Mouse (Mus musculus): ENCODE data around the gene Btbd17. TPM values are rescaled to one million over a fixed set of nuclear protein-coding genes. Genes with fewer than 3 reads are reported as not detected.

The Btbd17 gene
- polyA plus RNA-seq, 2 experiments, result not detected

DNA sequence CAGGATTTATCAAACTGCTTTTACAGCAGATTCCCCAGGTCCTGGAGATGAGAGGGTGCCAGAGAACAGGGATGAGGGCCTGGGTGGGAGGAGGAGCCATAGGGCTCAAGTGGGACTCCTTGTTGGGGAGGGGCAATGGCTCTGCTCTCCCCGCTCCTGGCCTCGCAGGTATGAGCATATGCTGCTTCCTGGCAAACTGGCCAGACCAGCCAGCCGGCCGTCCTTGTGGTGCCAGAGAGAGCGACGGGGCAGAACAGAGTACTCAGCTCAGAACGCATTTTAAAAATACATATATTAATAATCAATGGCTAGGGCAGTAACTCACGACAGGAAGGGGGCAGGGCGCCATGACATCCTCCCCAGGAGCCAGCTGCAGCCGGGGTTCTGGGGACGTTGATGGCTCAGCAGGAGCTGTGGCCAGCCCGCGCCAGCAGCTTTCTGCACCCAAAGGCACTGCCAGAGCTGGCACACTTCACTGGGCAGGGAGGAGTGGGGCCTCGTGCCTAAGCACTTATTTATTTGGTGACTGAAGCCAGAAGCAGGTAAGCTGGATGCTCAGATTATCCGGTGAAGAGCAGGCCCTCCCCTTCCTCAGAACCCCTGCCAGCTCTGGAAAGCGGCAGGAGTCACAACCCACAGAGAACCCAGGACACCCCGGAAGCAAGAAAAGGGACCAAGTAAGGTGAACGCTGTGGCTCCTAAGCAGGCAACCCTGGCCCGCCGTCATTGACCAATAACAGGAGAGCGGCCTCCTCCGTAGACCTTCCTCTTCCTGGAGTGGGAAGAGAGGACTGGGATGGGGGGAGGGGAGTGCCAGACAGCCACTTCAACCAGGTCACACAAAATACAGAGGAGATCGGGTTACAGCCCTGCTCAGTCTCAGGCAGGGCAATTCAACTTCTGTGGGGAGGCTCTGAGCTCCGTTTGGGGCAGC is 34.0 kb upstream of the Btbd17 start:
- Histone ChIP-seq H3K27me3 (ENCODE audit: control insufficient read depth, insufficient read depth, low read length) (no peaks in the 10 kb centered on the region), H3K9me3 (ENCODE audit: control insufficient read depth, low read length) (no peaks in the 10 kb centered on the region), H3K4me1 (replicated peaks; ENCODE audit: control insufficient read depth in 2 of 2, insufficient read depth in 2 of 2, low read length in 1 of 2) (peaks cover 3 to 29% of the 10 kb centered on the region in 2 experiments), H3K4me3 (ENCODE audit: insufficient read depth in 1 of 2, low read depth in 2 of 2, low read length in 2 of 2) (peak overlapping the region in 1 of 2 experiments; percentile 23; a peak in 2 of 4 replicates), H3K9ac (replicated peaks) (no peak overlapping the region; the same call in 1 of the 2 replicates), H3K4me2 (ENCODE audit: low read depth) (peak overlapping the region; percentile 55), H3K27ac (no peak overlapping the region), H3K36me3 (replicated peaks; ENCODE audit: control insufficient read depth, insufficient read depth, low read depth) (no peaks in the 10 kb centered on the region)
- ATAC-seq (ENCODE audit: insufficient read depth) (peak; percentile 64), DNase-seq (ENCODE audit: low read depth in 3 of 3, low spot score in 3 of 3) (no peak)
- 14% methylated on average over 24 of the region's 24 CpGs for WGBS (ENCODE audit: insufficient replicate concordance)
- no peak for TF ChIP-seq EP300 (IDR thresholded peaks at IDR 0.05; ENCODE audit: low read depth)
- no peak for TF ChIP-seq CTCF (IDR thresholded peaks at IDR 0.05; ENCODE audit: low read depth)

- peak; percentile 65; the same call in 1 of the 2 replicates for ATAC-seq (ENCODE audit: insufficient read depth)
- H3K9ac ChIP-seq (replicated peaks), result no peak overlapping the region
- 11% methylated on average over 5 of the region's 5 CpGs for WGBS (ENCODE audit: insufficient replicate concordance)
- no peak overlapping the region for H3K27ac ChIP-seq
- H3K9me3 ChIP-seq (ENCODE audit: control insufficient read depth, low read length), result no peaks in the 10 kb centered on the region
- no peaks in the 10 kb centered on the region for H3K36me3 ChIP-seq (replicated peaks; ENCODE audit: control insufficient read depth, insufficient read depth, low read depth)
- no peaks in the 10 kb centered on the region for H3K27me3 ChIP-seq (ENCODE audit: control insufficient read depth, insufficient read depth, low read length)
- no peak overlapping the region for H3K4me3 ChIP-seq (ENCODE audit: insufficient read depth in 1 of 2, low read depth in 2 of 2, low read length in 2 of 2)
- TF ChIP-seq EP300 (IDR thresholded peaks at IDR 0.05; ENCODE audit: low read depth) (peak; percentile 29), CTCF (IDR thresholded peaks at IDR 0.05; ENCODE audit: low read depth) (no peak)
- DNase-seq (ENCODE audit: low read depth in 3 of 3, low spot score in 3 of 3), result no peak
- H3K4me1 ChIP-seq (replicated peaks; ENCODE audit: control insufficient read depth in 2 of 2, insufficient read depth in 2 of 2, low read length in 1 of 2), result peaks cover 3 to 24% of the 10 kb centered on the region in 2 experiments
- no peak overlapping the region for H3K4me2 ChIP-seq (ENCODE audit: low read depth)
Observed at GRCm38 (mm10) chr11:114826686-114827085, 30.9 kb upstream of the Btbd17 start.

GRCm38 (mm10) chr11:114823199-114823725 is 27.5 kb upstream of the Btbd17 start:
- Histone ChIP-seq H3K9ac (replicated peaks) (no peak overlapping the region), H3K27me3 (ENCODE audit: control insufficient read depth, insufficient read depth, low read length) (no peaks in the 10 kb centered on the region), H3K9me3 (ENCODE audit: control insufficient read depth, low read length) (no peaks in the 10 kb centered on the region), H3K4me3 (ENCODE audit: insufficient read depth in 1 of 2, low read depth in 2 of 2, low read length in 2 of 2) (no peak overlapping the region), H3K4me2 (ENCODE audit: low read depth) (no peak overlapping the region), H3K27ac (no peak overlapping the region), H3K4me1 (replicated peaks; ENCODE audit: control insufficient read depth in 2 of 2, insufficient read depth in 2 of 2, low read length in 1 of 2) (peaks cover 3 to 9% of the 10 kb centered on the region in 2 experiments), H3K36me3 (replicated peaks; ENCODE audit: control insufficient read depth, insufficient read depth, low read depth) (no peaks in the 10 kb centered on the region)
- 46% methylated on average over 11 of the region's 11 CpGs for WGBS (ENCODE audit: insufficient replicate concordance)
- ATAC-seq (ENCODE audit: insufficient read depth) (no peak), DNase-seq (ENCODE audit: low read depth in 3 of 3, low spot score in 3 of 3) (no peak)
- no peak for TF ChIP-seq CTCF (IDR thresholded peaks at IDR 0.05; ENCODE audit: low read depth)
- no peak for TF ChIP-seq EP300 (IDR thresholded peaks at IDR 0.05; ENCODE audit: low read depth)

DNA sequence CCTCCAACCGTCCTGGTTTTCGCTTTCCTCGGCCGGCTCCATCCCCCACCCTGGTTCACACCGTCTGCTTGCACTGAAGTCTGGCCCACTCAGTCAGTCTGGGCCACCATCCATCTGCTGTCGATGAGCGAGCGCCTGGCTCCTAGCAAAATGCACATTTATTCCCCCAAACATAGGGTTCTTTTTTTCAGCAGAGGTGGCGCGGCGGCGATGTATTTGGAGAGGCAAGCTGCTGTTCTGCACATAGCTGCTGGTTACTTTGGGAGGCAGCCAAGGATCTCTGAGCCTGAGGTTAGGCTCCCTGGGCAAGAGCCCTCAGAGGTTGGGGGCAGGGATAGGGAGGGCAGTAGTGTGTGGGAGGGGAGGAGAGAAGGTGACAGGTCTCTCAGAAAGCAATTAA is 27.0 kb upstream of the Btbd17 start:
- TF ChIP-seq CTCF (IDR thresholded peaks at IDR 0.05; ENCODE audit: low read depth) (no peak), EP300 (IDR thresholded peaks at IDR 0.05; ENCODE audit: low read depth) (no peak)
- no peaks in the 10 kb centered on the region for H3K9me3 ChIP-seq (ENCODE audit: control insufficient read depth, low read length)
- ATAC-seq (ENCODE audit: insufficient read depth) (no peak), DNase-seq (ENCODE audit: low read depth in 3 of 3, low spot score in 3 of 3) (no peak)
- 76% methylated on average over 12 of the region's 12 CpGs for WGBS (ENCODE audit: insufficient replicate concordance)
- H3K27ac ChIP-seq, result no peak overlapping the region
- H3K9ac ChIP-seq (replicated peaks), result no peak overlapping the region
- no peak overlapping the region for H3K4me2 ChIP-seq (ENCODE audit: low read depth)
- peaks cover 3 to 9% of the 10 kb centered on the region in 2 experiments for H3K4me1 ChIP-seq (replicated peaks; ENCODE audit: control insufficient read depth in 2 of 2, insufficient read depth in 2 of 2, low read length in 1 of 2)
- no peaks in the 10 kb centered on the region for H3K36me3 ChIP-seq (replicated peaks; ENCODE audit: control insufficient read depth, insufficient read depth, low read depth)
- no peak overlapping the region for H3K4me3 ChIP-seq (ENCODE audit: insufficient read depth in 1 of 2, low read depth in 2 of 2, low read length in 2 of 2)
- H3K27me3 ChIP-seq (ENCODE audit: control insufficient read depth, insufficient read depth, low read length), result no peaks in the 10 kb centered on the region

DNA sequence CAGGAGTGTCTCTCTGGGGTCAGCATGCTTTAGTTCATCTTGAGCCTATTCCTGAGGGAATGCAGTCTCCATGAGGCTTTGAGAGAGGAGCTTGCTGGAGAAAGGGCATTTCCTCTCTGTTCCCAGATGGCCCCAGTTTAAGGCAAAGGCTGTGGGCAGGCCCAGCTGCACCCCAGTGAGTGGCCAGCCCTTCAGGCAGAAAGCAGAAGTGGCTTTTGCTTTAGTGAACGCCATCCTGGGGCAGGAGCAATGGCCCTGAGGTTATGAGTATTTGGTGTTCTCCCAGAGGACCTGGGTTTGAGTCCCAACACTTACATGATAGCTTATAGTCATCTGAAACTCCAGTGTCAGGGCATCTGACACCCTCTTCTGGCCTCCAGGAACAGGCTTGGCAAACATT is 25.6 kb upstream of the Btbd17 start:
- H3K27ac ChIP-seq, result no peak overlapping the region
- H3K27me3 ChIP-seq (ENCODE audit: control insufficient read depth, insufficient read depth, low read length), result no peaks in the 10 kb centered on the region
- ATAC-seq (ENCODE audit: insufficient read depth), result no peak
- no peaks in the 10 kb centered on the region for H3K9me3 ChIP-seq (ENCODE audit: control insufficient read depth, low read length)
- H3K4me3 ChIP-seq (ENCODE audit: insufficient read depth in 1 of 2, low read depth in 2 of 2, low read length in 2 of 2), result no peak overlapping the region
- no peak overlapping the region for H3K9ac ChIP-seq (replicated peaks)
- H3K4me2 ChIP-seq (ENCODE audit: low read depth), result no peak overlapping the region
- WGBS (ENCODE audit: insufficient replicate concordance), result 11% methylated on average over 1 of the region's 1 CpGs
- no peaks in the 10 kb centered on the region for H3K36me3 ChIP-seq (replicated peaks; ENCODE audit: control insufficient read depth, insufficient read depth, low read depth)
- H3K4me1 ChIP-seq (replicated peaks; ENCODE audit: control insufficient read depth in 2 of 2, insufficient read depth in 2 of 2, low read length in 1 of 2), result peaks cover under 1 to 2% of the 10 kb centered on the region in 2 experiments; a peak in 3 of 4 replicates
- no peak for TF ChIP-seq CTCF (IDR thresholded peaks at IDR 0.05; ENCODE audit: low read depth)
- no peak for TF ChIP-seq EP300 (IDR thresholded peaks at IDR 0.05; ENCODE audit: low read depth)
- DNase-seq (ENCODE audit: low read depth in 3 of 3, low spot score in 3 of 3), result no peak
